Mouse (Mus musculus): Measurements from ENCODE around the gene Cpeb4.

- TF ChIP-seq CTCF (IDR thresholded peaks at IDR 0.05; ENCODE audit: extremely low read depth, insufficient read length, insufficient replicate concordance, low read depth, low read length) (no peak), POLR2A (IDR thresholded peaks at IDR 0.05; ENCODE audit: low read depth, low read length) (no peak)
Observed at GRCm38 (mm10) chr11:31857479-31857878, 14.5 kb upstream of the Cpeb4 start.
